Comparison of ENCODE assay signal across 9 mouse cellular contexts in genomic region chr14:21086827-21087351, GRCm38 (mm10). TPM values are rescaled to one million over a fixed set of nuclear protein-coding genes. Genes with fewer than 3 reads are reported as not detected.
DNase-seq lines count a peak whose midpoint lies in the region; ATAC-seq and TF ChIP-seq lines count a peak whose summit lies in the region.
"Had no signal": no experiment of that assay in that cellular context is flagged by ENCODE, and none has a peak within 500 bp of the region (broad histone marks: within the 10 kb centered on the region; RNA-seq: fewer than 3 reads in every experiment).

No protein-coding gene starts in this region.

- DNase-seq in hindbrain, embryonic 11.5 days (ENCODE audit: low spot score) = peak; percentile 17
- no peak for DNase-seq in hindbrain, embryonic 14.5 days (ENCODE audit: low spot score)
- DNase-seq in ES-E14 (ENCODE audit: low read depth, low spot score) = no peak
- DNase-seq in embryo, embryonic 11.5 days (ENCODE audit: low read depth, low spot score) = peak; percentile 32
- DNase-seq in limb, embryonic 11.5 days (ENCODE audit: low spot score) = peak; percentile 54
- no peak for DNase-seq in gastrocnemius, postnatal 36 days

- no peak for ATAC-seq in hindbrain, embryonic 11.5 days (ENCODE audit: low FRiP score)
- ATAC-seq in hindbrain, embryonic 14.5 days (ENCODE audit: low FRiP score) = no peak
- ATAC-seq in limb, embryonic 11.5 days (ENCODE audit: insufficient number of reproducible peaks, low FRiP score, low TSS enrichment, low read depth) = 0 out of 2 replicates have a peak, but pooled peaks have one; percentile 13
- no peak for ATAC-seq in monocyte, adult 5-6 weeks (replicated peaks; ENCODE audit: insufficient number of reproducible peaks, low FRiP score, low TSS enrichment, poor library complexity, severe bottlenecking)
- no peak for ATAC-seq in megakaryocyte progenitor cell, adult 5-6 weeks (replicated peaks; ENCODE audit: poor library complexity)
- ATAC-seq: Patski had no signal

- H3K27me3 ChIP-seq in hindbrain, embryonic 11.5 days (ENCODE audit: control insufficient read depth, insufficient read depth, low read length) = no peaks in the 10 kb centered on the region
- H3K27me3 ChIP-seq in hindbrain, embryonic 14.5 days (ENCODE audit: control insufficient read depth, insufficient read depth, low read length) = no peaks in the 10 kb centered on the region
- H3K27me3 ChIP-seq in limb, embryonic 11.5 days (ENCODE audit: control insufficient read depth, insufficient read depth, low read length) = no peaks in the 10 kb centered on the region
- H3K27me3 ChIP-seq: Patski had no signal

- H3K4me1 ChIP-seq in hindbrain, embryonic 11.5 days (replicated peaks; ENCODE audit: control insufficient read depth, insufficient read depth, low read length) = no peaks in the 10 kb centered on the region
- H3K4me1 ChIP-seq in hindbrain, embryonic 14.5 days (replicated peaks; ENCODE audit: control insufficient read depth, insufficient read depth, low read length) = no peaks in the 10 kb centered on the region
- H3K4me1 ChIP-seq in ES-E14 (ENCODE audit: control insufficient read depth in 2 of 2, insufficient read depth in 2 of 2, low read length in 2 of 2, poor library complexity in 1 of 2) = peaks cover 7 to 12% of the 10 kb centered on the region in 2 experiments
- peaks cover 18% of the 10 kb centered on the region for H3K4me1 ChIP-seq in limb, embryonic 11.5 days (ENCODE audit: control insufficient read depth, insufficient read depth, low read length)

- in situ Hi-C loops in ES-E14 (cut with MboI; ENCODE audit: low sequenced_read_pairs in 2 of 2, unreplicated experiment in 2 of 2) = loop anchor here in 1 of 2 experiments (10.0 kb wide), 1 partner anchor 58 kb away; no protein-coding TSS in a partner anchor

- intact Hi-C loops in gastrocnemius, postnatal 36 days (cut with DNase I) = no loop called here

- no peak overlapping the region for H3K4me3 ChIP-seq in hindbrain, embryonic 11.5 days (ENCODE audit: low read depth, low read length)
- H3K4me3 ChIP-seq in hindbrain, embryonic 14.5 days (replicated peaks; ENCODE audit: low read length) = no peak overlapping the region
- H3K4me3 ChIP-seq in ES-E14 (ENCODE audit: insufficient read depth in 1 of 2, low read depth in 1 of 2, low read length in 2 of 2, poor library complexity in 1 of 2, severe bottlenecking in 1 of 2) = no peak overlapping the region
- H3K4me3 ChIP-seq in limb, embryonic 11.5 days (ENCODE audit: low read depth, low read length) = no peak overlapping the region

- H3K9ac ChIP-seq in hindbrain, embryonic 11.5 days (ENCODE audit: low read depth, low read length) = no peak overlapping the region
- H3K9ac ChIP-seq in hindbrain, embryonic 14.5 days = no peak overlapping the region
- no peak overlapping the region for H3K9ac ChIP-seq in ES-E14 (ENCODE audit: insufficient read depth, low read depth, low read length, poor library complexity, severe bottlenecking)
- H3K9ac ChIP-seq in limb, embryonic 11.5 days (ENCODE audit: low read length) = peak overlapping the region; percentile 2; the same call in 1 of the 2 replicates

- no peaks in the 10 kb centered on the region for H3K9me3 ChIP-seq in hindbrain, embryonic 11.5 days (ENCODE audit: control insufficient read depth, low read length)
- no peaks in the 10 kb centered on the region for H3K9me3 ChIP-seq in hindbrain, embryonic 14.5 days (ENCODE audit: control insufficient read depth, low read length)
- no peaks in the 10 kb centered on the region for H3K9me3 ChIP-seq in ES-E14 (ENCODE audit: control insufficient read depth, insufficient read depth, low read depth, low read length)
- no peaks in the 10 kb centered on the region for H3K9me3 ChIP-seq in limb, embryonic 11.5 days (ENCODE audit: control insufficient read depth, low read length)

- no peaks in the 10 kb centered on the region for H3K36me3 ChIP-seq in hindbrain, embryonic 11.5 days (ENCODE audit: control insufficient read depth, insufficient read depth, low read length)
- H3K36me3 ChIP-seq in hindbrain, embryonic 14.5 days (replicated peaks; ENCODE audit: control insufficient read depth, insufficient read depth) = no peaks in the 10 kb centered on the region
- no peaks in the 10 kb centered on the region for H3K36me3 ChIP-seq in ES-E14 (ENCODE audit: control insufficient read depth, insufficient read depth, low read length, poor library complexity, severe bottlenecking)
- no peaks in the 10 kb centered on the region for H3K36me3 ChIP-seq in limb, embryonic 11.5 days (ENCODE audit: control insufficient read depth, insufficient read depth, low read length)

- peak overlapping the region; percentile 20; the same call in 1 of the 2 replicates for H3K27ac ChIP-seq in hindbrain, embryonic 11.5 days (ENCODE audit: low read depth, low read length)
- H3K27ac ChIP-seq in hindbrain, embryonic 14.5 days = no peak overlapping the region
- H3K27ac ChIP-seq in ES-E14 (ENCODE audit: insufficient read depth, low read depth, low read length, poor library complexity, severe bottlenecking) = peak overlapping the region; percentile 91; the same call in 1 of the 2 replicates
- H3K27ac ChIP-seq in limb, embryonic 11.5 days (replicated peaks; ENCODE audit: low read depth, low read length) = peak overlapping the region; percentile 87

- WGBS in hindbrain, embryonic 11.5 days = 52% methylated on average over 7 of the region's 7 CpGs
- WGBS in hindbrain, embryonic 14.5 days = 67% methylated on average over 7 of the region's 7 CpGs
- WGBS in limb, embryonic 11.5 days = 7% methylated on average over 7 of the region's 7 CpGs

- H3K4me2 ChIP-seq in hindbrain, embryonic 11.5 days (replicated peaks; ENCODE audit: low read depth, low read length) = no peak overlapping the region
- no peak overlapping the region for H3K4me2 ChIP-seq in hindbrain, embryonic 14.5 days (replicated peaks)
- H3K4me2 ChIP-seq in limb, embryonic 11.5 days (ENCODE audit: low read depth, severe bottlenecking) = peak overlapping the region; percentile 20; the same call in 1 of the 2 replicates

TF ChIP-seq in ES-E14, 5 proteins besides CTCF, POLR2A, EP300 and RAD21:
- no peak for TF ChIP-seq MAFK (IDR thresholded peaks at IDR 0.05; ENCODE audit: insufficient read depth, low read depth, low read length)
- TF ChIP-seq ZC3H11A (IDR thresholded peaks at IDR 0.05; ENCODE audit: borderline replicate concordance, low read depth, low read length) = no peak
- TF ChIP-seq HCFC1 (IDR thresholded peaks at IDR 0.05; ENCODE audit: borderline replicate concordance, insufficient read depth, low read length) = no peak
- TF ChIP-seq CHD2 (IDR thresholded peaks at IDR 0.05; ENCODE audit: low read depth, low read length) = no peak
- TF ChIP-seq ZNF384 (IDR thresholded peaks at IDR 0.05; ENCODE audit: low read depth, low read length) = no peak

RNA-seq across cellular contexts. Expression of gene Adk, which starts 34.5 kb away (rescaled TPM):
- polyA plus RNA-seq in hindbrain, embryonic 11.5 days (2014; fragmentation: Nextera tagmentation; extraction: Ambion mirVana) = 107 and 108 TPM in 2 replicates
- polyA plus RNA-seq in hindbrain, embryonic 14.5 days (2014; fragmentation: Nextera tagmentation; extraction: Ambion mirVana) = 40.2 and 43.7 TPM in 2 replicates
- 113 and 164 TPM in 2 replicates for total RNA-seq in ES-E14 (2012; rRNA removed)
- polyA plus RNA-seq in limb, embryonic 11.5 days (2014; fragmentation: Nextera tagmentation; extraction: Ambion mirVana) = 146 and 149 TPM in 2 replicates
- 17.1 to 47.3 TPM (median 39.0 TPM) in 3 replicates for total RNA-seq in monocyte, adult 5-6 weeks (2017)
- total RNA-seq in megakaryocyte progenitor cell, adult 5-6 weeks (2015) = 100 and 106 TPM in 2 replicates
- 104 and 129 TPM in 2 replicates for total RNA-seq in megakaryocyte progenitor cell, adult 5-6 weeks (2017)
- total RNA-seq in gastrocnemius, postnatal 36 days (2021) = 100 to 1,000 TPM in 1 of 2 experiments, 10 to 100 TPM in 1; 94.0 to 111 TPM

RNA-seq across cellular contexts. Expression of gene Ap3m1, which starts 34.6 kb away (rescaled TPM):
- 135 and 138 TPM in 2 replicates for polyA plus RNA-seq in hindbrain, embryonic 11.5 days (2014; fragmentation: Nextera tagmentation; extraction: Ambion mirVana)
- 94.5 and 101 TPM in 2 replicates for polyA plus RNA-seq in hindbrain, embryonic 14.5 days (2014; fragmentation: Nextera tagmentation; extraction: Ambion mirVana)
- 42.4 and 48.5 TPM in 2 replicates for total RNA-seq in ES-E14 (2012; rRNA removed)
- 87.6 and 104 TPM in 2 replicates for polyA plus RNA-seq in limb, embryonic 11.5 days (2014; fragmentation: Nextera tagmentation; extraction: Ambion mirVana)
- total RNA-seq in monocyte, adult 5-6 weeks (2017) = 22.6 to 57.8 TPM (median 41.4 TPM) in 3 replicates
- 56.9 and 71.1 TPM in 2 replicates for total RNA-seq in megakaryocyte progenitor cell, adult 5-6 weeks (2015)
- 60.1 and 71.0 TPM in 2 replicates for total RNA-seq in megakaryocyte progenitor cell, adult 5-6 weeks (2017)
- total RNA-seq in gastrocnemius, postnatal 36 days (2021) = 10 to 100 TPM; 34.7 to 35.6 TPM

Comparison
In these comparisons a context has a peak if more than half of its experiments do, and no peak if none do; other contexts are left out.
1. DNase-seq: peak in hindbrain, embryonic 11.5 days (single experiment), embryo, embryonic 11.5 days (single experiment) and limb, embryonic 11.5 days (single experiment); none in hindbrain, embryonic 14.5 days (single experiment), ES-E14 (single experiment) and gastrocnemius, postnatal 36 days (0 of 2).